Mouse (Mus musculus) hindbrain, postnatal 0 days (tissue): ENCODE results near the gene Kctd14. TPM values are rescaled to one million over a fixed set of nuclear protein-coding genes. Genes with fewer than 3 reads are reported as not detected.
"Not testable (repeated sequence)": the region's sequence is repeated elsewhere in the genome, so short reads cannot be mapped to it uniquely, and the experiment has no call there.

Experiments used
- ATAC-seq: fragments of 200-750 bp; cut with Nextera tagmentation; 2 replicates; pipeline ENCODE4 v1.8.0; 2017; ENCODE audit warnings: mild to moderate bottlenecking, moderate TSS enrichment, moderate library complexity
- DNase-seq: peaks from one replicate; pipeline ENCODE4 v3.0.0-alpha.2; 2015; ENCODE audit warnings: low spot score
- H3K27ac ChIP-seq: fragments of 300-500 bp; sonication (generic); 2 replicates; pipeline ENCODE4 v1.5.1; 2014; ENCODE audit warnings: mild to moderate bottlenecking
- H3K27me3 ChIP-seq: fragments of 300-500 bp; sonication (generic); 2 replicates; pipeline ENCODE4 v1.6.1; 2014; ENCODE audit warnings: low read length, mixed read lengths; ENCODE audit not compliant: insufficient read depth
- H3K36me3 ChIP-seq: fragments of 300-500 bp; sonication (generic); 2 replicates; pipeline ENCODE4 v1.6.1; 2014; ENCODE audit warnings: low read length, mixed read lengths; ENCODE audit not compliant: insufficient read depth
- H3K4me1 ChIP-seq: fragments of 300-500 bp; sonication (generic); 2 replicates; pipeline ENCODE4 v1.6.1; 2014; ENCODE audit warnings: antibody characterized with exemption, low read length, mixed read lengths; ENCODE audit not compliant: insufficient read depth
- H3K4me2 ChIP-seq: fragments of 300-500 bp; sonication (generic); 2 replicates; pipeline ENCODE4 v1.6.1; 2014; ENCODE audit warnings: low read depth, mild to moderate bottlenecking, low read length, moderate library complexity, mixed read lengths
- H3K4me3 ChIP-seq: fragments of 300-500 bp; sonication (generic); 2 replicates; pipeline ENCODE4 v1.5.1; 2014; ENCODE audit warnings: low read length
- H3K9ac ChIP-seq: fragments of 300-500 bp; sonication (generic); replicated peaks from 2 replicates; pipeline ENCODE4 v1.6.1; 2014; ENCODE audit warnings: mild to moderate bottlenecking, low read length, moderate library complexity, mixed read lengths
- H3K9me3 ChIP-seq: fragments of 300-500 bp; sonication (generic); 2 replicates; pipeline ENCODE4 v1.6.1; 2016; ENCODE audit warnings: low read length, mixed read lengths
- CTCF ChIP-seq: IDR thresholded peaks from 2 replicates; pipeline ENCODE4 v1.5.1; 2016; ENCODE audit warnings: antibody characterized with exemption, control low read depth, low read depth
- WGBS: fragments of 180-500 bp; shearing (Covaris S2); extraction: QIAGEN DNeasy Blood & Tissue Kit; methylation state at CpG from one replicate; pipeline ENCODE4 v1.1.7; 2014; 5-methylcytosine and 5-hydroxymethylcytosine counted together
- polyA plus RNA-seq: library from polyadenylated mRNA; unstranded; fragments of >200 nt; fragmentation: Nextera tagmentation; extraction: Ambion mirVana; gene quantifications from 2 replicates; pipeline ENCODE4 v1.2.1, GENCODE M21; 2015
- total RNA-seq: library from RNA; depleted of rRNA; stranded (reverse); fragments of >200 nt; gene quantifications from 2 replicates; pipeline ENCODE4 v1.2.3, GENCODE M21; 2014

The Kctd14 gene
- total and polyA plus RNA-seq, 2 experiments from 2014 or later = 0.68 to 3.1 TPM

DNA sequence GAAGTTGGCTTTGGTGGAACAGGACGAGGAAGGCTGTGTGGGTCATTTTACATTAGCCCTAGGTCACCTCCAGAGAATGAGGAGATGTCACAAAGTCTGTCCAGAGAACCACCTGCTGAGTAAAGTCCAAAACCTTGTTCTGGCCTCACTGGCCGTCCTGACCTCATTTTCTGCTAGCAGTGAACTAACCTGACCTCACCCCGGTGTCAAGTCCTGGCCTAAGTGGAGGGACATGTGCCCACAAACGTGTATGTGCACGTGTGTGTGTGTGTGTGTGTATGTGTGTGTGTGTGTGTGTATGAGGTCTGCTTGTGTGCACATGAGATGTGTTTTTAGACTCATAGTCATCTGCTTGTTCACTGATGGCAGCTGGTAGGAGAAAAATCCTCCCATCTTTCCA is 27.4 kb upstream of the Kctd14 start:
- WGBS = 62% methylated on average over 5 of the region's 5 CpGs
- TF ChIP-seq CTCF = no peak
- ATAC-seq (no peak), DNase-seq (no peak)
- H3K27me3 ChIP-seq = no peaks in the 10 kb centered on the region
- H3K36me3 ChIP-seq = no peaks in the 10 kb centered on the region
- peaks cover 7% of the 10 kb centered on the region; the same call in 1 of the 2 replicates for H3K4me1 ChIP-seq
- no peak overlapping the region for H3K9ac ChIP-seq
- H3K4me3 ChIP-seq = no peak overlapping the region
- H3K9me3 ChIP-seq = no peaks in the 10 kb centered on the region
- H3K4me2 ChIP-seq = no peak overlapping the region
- H3K27ac ChIP-seq = no peak overlapping the region

DNA sequence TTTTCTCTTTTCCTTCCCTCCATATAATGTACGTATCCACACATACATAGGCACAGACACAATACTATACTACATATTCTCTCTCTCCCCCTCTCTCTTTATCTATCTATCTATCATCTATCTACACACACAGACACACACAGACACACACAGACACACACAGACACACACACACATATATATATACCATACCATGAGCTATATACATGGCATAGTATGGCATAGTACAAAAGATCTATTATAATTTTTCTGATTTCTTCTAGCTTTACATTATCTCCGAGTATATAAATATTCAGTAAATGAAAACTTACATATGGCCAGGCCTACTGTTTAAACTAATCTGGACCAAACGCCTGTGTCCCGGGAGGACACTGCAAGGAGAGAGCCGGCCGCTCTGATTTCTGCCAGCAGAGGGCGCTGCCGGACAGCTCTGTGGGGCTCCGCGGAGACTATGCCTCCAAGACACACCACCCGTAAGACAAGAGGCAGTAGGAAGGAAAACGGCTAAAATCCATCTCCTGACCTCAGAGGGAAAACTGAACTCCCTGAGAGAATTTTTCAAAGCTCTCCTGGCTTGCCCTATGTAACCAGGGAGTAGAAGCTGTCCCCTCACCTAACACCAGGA is 26.4 kb upstream of the Kctd14 start:
- peak; percentile 85 for ATAC-seq
- Histone ChIP-seq H3K9ac (no peak overlapping the region), H3K4me2 (no peak overlapping the region), H3K9me3 (no peaks in the 10 kb centered on the region), H3K27me3 (no peaks in the 10 kb centered on the region), H3K36me3 (no peaks in the 10 kb centered on the region), H3K4me3 (no peak overlapping the region), H3K27ac (no peak overlapping the region), H3K4me1 (peaks cover 7% of the 10 kb centered on the region)
- peak; percentile 93 for DNase-seq
- TF ChIP-seq CTCF = peak; percentile 97
- WGBS = 9% methylated on average over 12 of the region's 12 CpGs

DNA sequence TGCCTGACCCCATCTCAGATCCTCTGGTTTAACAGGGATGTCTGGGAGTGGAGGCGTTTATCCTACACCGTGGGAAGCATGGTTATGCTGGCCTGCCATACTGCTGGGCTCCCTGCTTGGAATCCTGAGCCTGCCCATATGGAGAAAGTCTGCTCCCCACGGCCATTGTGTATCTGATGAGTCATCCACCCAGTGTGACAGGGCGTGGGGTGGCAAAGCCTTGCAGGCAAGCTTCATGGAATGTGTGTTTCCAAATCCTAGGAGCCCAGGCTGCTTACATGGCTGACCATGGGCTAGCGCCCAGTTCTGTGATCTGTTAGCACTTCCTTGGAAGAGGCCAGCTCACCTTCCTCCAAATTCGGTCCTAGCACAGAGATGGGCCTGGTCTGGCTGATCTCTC is 24.6 kb upstream of the Kctd14 start:
- H3K4me3 ChIP-seq = no peak overlapping the region
- H3K9ac ChIP-seq = no peak overlapping the region
- no peaks in the 10 kb centered on the region for H3K36me3 ChIP-seq
- peaks cover 6% of the 10 kb centered on the region for H3K4me1 ChIP-seq
- H3K27me3 ChIP-seq = no peaks in the 10 kb centered on the region
- H3K27ac ChIP-seq = no peak overlapping the region
- 63% methylated on average over 6 of the region's 6 CpGs for WGBS
- no peaks in the 10 kb centered on the region for H3K9me3 ChIP-seq
- H3K4me2 ChIP-seq = no peak overlapping the region
- no peak for ATAC-seq
- DNase-seq = no peak
- no peak for TF ChIP-seq CTCF

DNA sequence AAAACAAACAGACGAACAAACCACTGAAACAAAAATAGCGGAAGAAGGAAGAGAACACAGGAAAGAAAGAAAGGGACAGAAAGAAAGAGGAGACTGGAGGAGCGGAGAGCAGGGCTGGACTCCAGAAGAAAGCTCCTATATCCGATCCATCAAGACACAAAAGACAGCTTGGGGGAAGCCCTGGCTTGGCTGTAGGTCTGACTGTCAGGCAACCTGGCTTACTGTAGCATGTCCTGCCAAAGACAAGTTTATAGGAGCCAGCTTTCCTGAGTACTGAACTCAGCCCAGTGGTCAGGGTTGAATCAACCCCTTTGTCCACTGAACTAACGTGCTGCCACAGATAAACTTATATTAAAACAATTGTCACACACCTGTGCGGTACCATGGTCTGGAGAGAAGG is 23.8 kb upstream of the Kctd14 start:
- no peak for TF ChIP-seq CTCF
- peaks cover 6% of the 10 kb centered on the region for H3K4me1 ChIP-seq
- 0 out of 2 replicates have a peak overlapping the region, but pooled peaks have one; percentile 16 for H3K27ac ChIP-seq
- no peaks in the 10 kb centered on the region for H3K27me3 ChIP-seq
- DNase-seq (no peak), ATAC-seq (no peak)
- WGBS = 61% methylated on average over 6 of the region's 6 CpGs
- H3K4me2 ChIP-seq = no peak overlapping the region
- H3K36me3 ChIP-seq = no peaks in the 10 kb centered on the region
- no peaks in the 10 kb centered on the region for H3K9me3 ChIP-seq
- no peak overlapping the region for H3K4me3 ChIP-seq
- H3K9ac ChIP-seq = no peak overlapping the region

GRCm38 (mm10) chr7:97427778-97428420 is 23.2 kb upstream of the Kctd14 start:
- 50% methylated on average over 5 of the region's 5 CpGs for WGBS

GRCm38 (mm10) chr7:97429705-97430104 is 21.4 kb upstream of the Kctd14 start:
- Histone ChIP-seq H3K9me3 (no peaks in the 10 kb centered on the region), H3K4me1 (peaks cover 6% of the 10 kb centered on the region), H3K27ac (peak overlapping the region; percentile 51), H3K4me2 (0 out of 2 replicates have a peak overlapping the region, but pooled peaks have one; percentile 16), H3K36me3 (no peaks in the 10 kb centered on the region), H3K27me3 (no peaks in the 10 kb centered on the region), H3K4me3 (no peak overlapping the region), H3K9ac (no peak overlapping the region)
- DNase-seq (peak; percentile 88), ATAC-seq (peak; percentile 70)
- TF ChIP-seq CTCF = no peak
- 2% methylated on average over 5 of the region's 5 CpGs for WGBS

More at GRCm38 (mm10) chr7:97427778-97428420, 23.2 kb upstream of the Kctd14 start:
- Histone ChIP-seq H3K9me3 (no peaks in the 10 kb centered on the region), H3K4me1 (peaks cover 6% of the 10 kb centered on the region), H3K27me3 (no peaks in the 10 kb centered on the region), H3K27ac (0 out of 2 replicates have a peak overlapping the region, but pooled peaks have one; percentile 16), H3K36me3 (no peaks in the 10 kb centered on the region), H3K9ac (no peak overlapping the region), H3K4me2 (no peak overlapping the region), H3K4me3 (no peak overlapping the region)
- ATAC-seq = peak; percentile 55; the same call in 1 of the 2 replicates
- TF ChIP-seq CTCF = peak; percentile 50
- peak; percentile 73 for DNase-seq

- not testable (repeated sequence) for DNase-seq, H3K4me1 ChIP-seq, H3K9ac ChIP-seq, H3K27ac ChIP-seq, ATAC-seq, H3K27me3 ChIP-seq, H3K4me2 ChIP-seq, H3K9me3 ChIP-seq, H3K4me3 ChIP-seq, H3K36me3 ChIP-seq
- 56% methylated on average over 3 of the region's 3 CpGs for WGBS
Observed at GRCm38 (mm10) chr7:97433517-97433916, 17.6 kb upstream of the Kctd14 start.
